Mouse (Mus musculus) midbrain, embryonic 15.5 days (tissue): ENCODE results near the gene Pknox1. TPM values are rescaled to one million over a fixed set of nuclear protein-coding genes. Genes with fewer than 3 reads are reported as not detected.
"Not testable (repeated sequence)": the region's sequence is repeated elsewhere in the genome, so short reads cannot be mapped to it uniquely, and the experiment has no call there.

Experiments
- ATAC-seq: fragments of 200-750 bp; cut with Nextera tagmentation; replicated peaks from 2 replicates; pipeline ENCODE4 v1.8.0; 2017; ENCODE audit warnings: moderate TSS enrichment
- H3K27ac ChIP-seq: fragments of 300-500 bp; sonication (generic); 2 replicates; pipeline ENCODE4 v1.5.1; 2015; ENCODE audit warnings: mild to moderate bottlenecking, inconsistent platforms
- H3K27me3 ChIP-seq: fragments of 300-500 bp; sonication (generic); replicated peaks from 2 replicates; pipeline ENCODE4 v1.6.1; 2015; ENCODE audit warnings: inconsistent platforms
- H3K36me3 ChIP-seq: fragments of 300-500 bp; sonication (generic); replicated peaks from 2 replicates; pipeline ENCODE4 v1.6.1; 2015; ENCODE audit warnings: inconsistent platforms
- H3K4me1 ChIP-seq: fragments of 300-500 bp; sonication (generic); 2 replicates; pipeline ENCODE4 v1.6.1; 2015; ENCODE audit warnings: inconsistent platforms
- H3K4me2 ChIP-seq: fragments of 300-500 bp; sonication (generic); 2 replicates; pipeline ENCODE4 v1.6.1; 2015; ENCODE audit warnings: inconsistent platforms, mild to moderate bottlenecking, moderate library complexity
- H3K4me3 ChIP-seq: fragments of 300-500 bp; sonication (generic); 2 replicates; pipeline ENCODE4 v1.5.1; 2015; ENCODE audit warnings: mild to moderate bottlenecking, inconsistent platforms
- H3K9ac ChIP-seq: fragments of 300-500 bp; sonication (generic); 2 replicates; pipeline ENCODE4 v1.6.1; 2015; ENCODE audit warnings: mild to moderate bottlenecking, inconsistent platforms
- H3K9me3 ChIP-seq: fragments of 300-500 bp; sonication (generic); 2 replicates; pipeline ENCODE4 v1.6.1; 2016; ENCODE audit warnings: inconsistent platforms
- WGBS: fragments of 180-500 bp; shearing (Covaris S2); methylation state at CpG from one replicate; pipeline ENCODE4 v1.1.7; 2015; ENCODE audit warnings: mixed read lengths; 5-methylcytosine and 5-hydroxymethylcytosine counted together
- polyA plus RNA-seq: library from polyadenylated mRNA; unstranded; fragments of >200 nt; fragmentation: Nextera tagmentation; extraction: Ambion mirVana; gene quantifications from 2 replicates; pipeline ENCODE4 v1.2.1, GENCODE M21; 2015

Pknox1 gene
- polyA plus RNA-seq, 1 experiment from 2014 or later, result 21.6 TPM

- WGBS, result 16% methylated on average over 8 of the region's 8 CpGs
- no peak overlapping the region for H3K9ac ChIP-seq
- H3K27ac ChIP-seq, result peak overlapping the region; percentile 84
- H3K9me3 ChIP-seq, result no peaks in the 10 kb centered on the region
- H3K4me2 ChIP-seq, result peak overlapping the region; percentile 13; the same call in 1 of the 2 replicates
- ATAC-seq, result peak; percentile 85
- H3K27me3 ChIP-seq, result no peaks in the 10 kb centered on the region
- H3K4me3 ChIP-seq, result no peak overlapping the region
- peaks cover 14% of the 10 kb centered on the region for H3K4me1 ChIP-seq
- H3K36me3 ChIP-seq, result peaks cover 4% of the 10 kb centered on the region; the same call in 1 of the 2 replicates
Measured at GRCm38 (mm10) chr17:31535871-31536629, 28.5 kb upstream of the Pknox1 start.

GRCm38 (mm10) chr17:31540101-31540500, 24.4 kb upstream of the Pknox1 start:
- no peak for ATAC-seq
- Histone ChIP-seq H3K4me1 (peaks cover 10% of the 10 kb centered on the region), H3K36me3 (no peaks in the 10 kb centered on the region), H3K9ac (no peak overlapping the region), H3K4me3 (no peak overlapping the region), H3K27me3 (no peaks in the 10 kb centered on the region), H3K9me3 (no peaks in the 10 kb centered on the region), H3K4me2 (no peak overlapping the region), H3K27ac (no peak overlapping the region)
- WGBS, result 66% methylated on average over 3 of the region's 3 CpGs

GRCm38 (mm10) chr17:31540809-31541459, 23.6 kb upstream of the Pknox1 start:
- H3K27ac ChIP-seq, result peak overlapping the region; percentile 38; the same call in 1 of the 2 replicates
- H3K27me3 ChIP-seq, result no peaks in the 10 kb centered on the region
- no peaks in the 10 kb centered on the region for H3K36me3 ChIP-seq
- H3K4me1 ChIP-seq, result peaks cover 1% of the 10 kb centered on the region
- H3K9ac ChIP-seq, result no peak overlapping the region
- 50% methylated on average over 4 of the region's 4 CpGs for WGBS
- no peaks in the 10 kb centered on the region for H3K9me3 ChIP-seq
- H3K4me2 ChIP-seq, result no peak overlapping the region
- no peak overlapping the region for H3K4me3 ChIP-seq
- no peak for ATAC-seq

- Histone ChIP-seq H3K4me1 (no peaks in the 10 kb centered on the region; the same call in 1 of the 2 replicates), H3K27me3 (no peaks in the 10 kb centered on the region), H3K4me3 (no peak overlapping the region), H3K9ac (no peak overlapping the region), H3K36me3 (no peaks in the 10 kb centered on the region), H3K9me3 (no peaks in the 10 kb centered on the region), H3K27ac (no peak overlapping the region), H3K4me2 (no peak overlapping the region)
- no peak for ATAC-seq
- 33% methylated on average over 6 of the region's 6 CpGs for WGBS
Measured at GRCm38 (mm10) chr17:31541460-31541831, 23.1 kb upstream of the Pknox1 start.

- peak overlapping the region; percentile 19; the same call in 1 of the 2 replicates for H3K27ac ChIP-seq
- peaks cover 4% of the 10 kb centered on the region; the same call in 1 of the 2 replicates for H3K4me1 ChIP-seq
- no peak overlapping the region for H3K4me2 ChIP-seq
- H3K27me3 ChIP-seq, result no peaks in the 10 kb centered on the region
- no peaks in the 10 kb centered on the region for H3K9me3 ChIP-seq
- H3K4me3 ChIP-seq, result no peak overlapping the region
- no peak overlapping the region for H3K9ac ChIP-seq
- no peaks in the 10 kb centered on the region for H3K36me3 ChIP-seq
- 21% methylated on average over 6 of the region's 6 CpGs for WGBS
- 0 out of 2 replicates have a peak, but pooled peaks have one; percentile 11 for ATAC-seq
Measured at GRCm38 (mm10) chr17:31543574-31543973, 21.0 kb upstream of the Pknox1 start.

GRCm38 (mm10) chr17:31546444-31547196, 17.9 kb upstream of the Pknox1 start:
- H3K9ac ChIP-seq, result no peak overlapping the region
- no peak for ATAC-seq
- H3K9me3 ChIP-seq, result no peaks in the 10 kb centered on the region
- no peak overlapping the region for H3K4me2 ChIP-seq
- H3K4me1 ChIP-seq, result 0 out of 2 replicates have a peak, but pooled peaks cover 4% of the 10 kb centered on the region
- no peak overlapping the region for H3K27ac ChIP-seq
- no peaks in the 10 kb centered on the region for H3K27me3 ChIP-seq
- no peaks in the 10 kb centered on the region for H3K36me3 ChIP-seq
- 88% methylated on average over 9 of the region's 9 CpGs for WGBS
- H3K4me3 ChIP-seq, result no peak overlapping the region

- 0 out of 2 replicates have a peak, but pooled peaks cover 4% of the 10 kb centered on the region for H3K4me1 ChIP-seq
- ATAC-seq, result no peak
- no peak overlapping the region for H3K9ac ChIP-seq
- H3K36me3 ChIP-seq, result no peaks in the 10 kb centered on the region
- peak overlapping the region; percentile 9; the same call in 1 of the 2 replicates for H3K27ac ChIP-seq
- H3K4me2 ChIP-seq, result no peak overlapping the region
- no peaks in the 10 kb centered on the region for H3K27me3 ChIP-seq
- no peaks in the 10 kb centered on the region for H3K9me3 ChIP-seq
- WGBS, result 24% methylated on average over 3 of the region's 3 CpGs
- H3K4me3 ChIP-seq, result no peak overlapping the region
Measured at GRCm38 (mm10) chr17:31547974-31548373, 16.6 kb upstream of the Pknox1 start.

GRCm38 (mm10) chr17:31549389-31549788, 15.1 kb upstream of the Pknox1 start:
- 0 out of 2 replicates have a peak, but pooled peaks cover 4% of the 10 kb centered on the region for H3K4me1 ChIP-seq
- H3K9ac ChIP-seq, result no peak overlapping the region
- H3K27ac ChIP-seq, result no peak overlapping the region
- ATAC-seq, result no peak
- 68% methylated on average over 8 of the region's 8 CpGs for WGBS
- no peaks in the 10 kb centered on the region for H3K27me3 ChIP-seq
- no peaks in the 10 kb centered on the region for H3K36me3 ChIP-seq
- H3K9me3 ChIP-seq, result no peaks in the 10 kb centered on the region
- H3K4me2 ChIP-seq, result no peak overlapping the region
- H3K4me3 ChIP-seq, result no peak overlapping the region

GRCm38 (mm10) chr17:31552601-31553000, 11.9 kb upstream of the Pknox1 start:
- not testable (repeated sequence) for H3K4me1 ChIP-seq, H3K9ac ChIP-seq, H3K9me3 ChIP-seq, H3K27ac ChIP-seq, H3K4me3 ChIP-seq, H3K27me3 ChIP-seq, H3K4me2 ChIP-seq, H3K36me3 ChIP-seq, ATAC-seq
- 95% methylated on average over 23 of the region's 23 CpGs for WGBS

GRCm38 (mm10) chr17:31556253-31556652, 8.3 kb upstream of the Pknox1 start:
- Histone ChIP-seq H3K9me3 (no peaks in the 10 kb centered on the region), H3K27ac (no peak overlapping the region), H3K4me2 (no peak overlapping the region), H3K4me1 (peaks cover 10% of the 10 kb centered on the region; the same call in 1 of the 2 replicates), H3K27me3 (no peaks in the 10 kb centered on the region), H3K4me3 (no peak overlapping the region), H3K9ac (no peak overlapping the region), H3K36me3 (no peaks in the 10 kb centered on the region)
- ATAC-seq, result no peak
- WGBS, result 62% methylated on average over 4 of the region's 4 CpGs

- peak overlapping the region; percentile 40 for H3K27ac ChIP-seq
- peaks cover 10% of the 10 kb centered on the region; the same call in 1 of the 2 replicates for H3K4me1 ChIP-seq
- no peak overlapping the region for H3K4me2 ChIP-seq
- no peaks in the 10 kb centered on the region for H3K9me3 ChIP-seq
- H3K36me3 ChIP-seq, result no peaks in the 10 kb centered on the region
- ATAC-seq, result peak; percentile 39; the same call in 1 of the 2 replicates
- WGBS, result 64% methylated on average over 11 of the region's 11 CpGs
- no peaks in the 10 kb centered on the region for H3K27me3 ChIP-seq
- no peak overlapping the region for H3K4me3 ChIP-seq
- no peak overlapping the region for H3K9ac ChIP-seq
Measured at GRCm38 (mm10) chr17:31557124-31557880, 7.2 kb upstream of the Pknox1 start.
